Mouse (Mus musculus): ENCODE results near the gene Ccdc149.
A peak's percentile ranks its signal among the peaks of the same experiment; 100 is the strongest.

The Ccdc149 gene

GRCm38 (mm10) chr5:52470991-52471801, at the start of gene Ccdc149:
Gene Ccdc149, minus strand, starts transcription at chr5:52471521.
- DNase-seq (ENCODE audit: low read depth, low spot score) = no peak

DNA sequence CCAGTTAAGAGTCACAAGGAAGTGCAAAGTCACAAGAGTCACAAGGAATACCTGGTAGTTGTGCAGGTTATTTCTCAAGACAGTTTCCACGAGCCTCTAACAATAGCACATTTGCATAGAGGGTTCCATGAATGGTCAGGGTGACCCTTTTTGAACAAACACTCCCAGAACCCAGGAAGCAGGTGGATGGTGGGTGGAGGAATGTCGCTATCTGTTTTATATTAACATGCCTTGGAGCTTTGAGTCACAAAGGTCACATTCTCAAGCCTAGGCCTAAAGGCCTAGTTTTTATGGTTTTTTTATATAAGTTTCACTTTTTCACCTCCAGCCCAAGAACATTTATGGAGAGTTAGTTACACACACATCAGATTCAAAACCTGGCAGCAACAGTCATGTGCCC, 48.6 kb upstream of the Ccdc149 start:
- no peak for DNase-seq (ENCODE audit: low read depth, low spot score)

- DNase-seq (ENCODE audit: low read depth, low spot score) = no peak
These were observed 44.8 kb upstream of the Ccdc149 start for GRCm38 (mm10) chr5:52516072-52516476.

DNA sequence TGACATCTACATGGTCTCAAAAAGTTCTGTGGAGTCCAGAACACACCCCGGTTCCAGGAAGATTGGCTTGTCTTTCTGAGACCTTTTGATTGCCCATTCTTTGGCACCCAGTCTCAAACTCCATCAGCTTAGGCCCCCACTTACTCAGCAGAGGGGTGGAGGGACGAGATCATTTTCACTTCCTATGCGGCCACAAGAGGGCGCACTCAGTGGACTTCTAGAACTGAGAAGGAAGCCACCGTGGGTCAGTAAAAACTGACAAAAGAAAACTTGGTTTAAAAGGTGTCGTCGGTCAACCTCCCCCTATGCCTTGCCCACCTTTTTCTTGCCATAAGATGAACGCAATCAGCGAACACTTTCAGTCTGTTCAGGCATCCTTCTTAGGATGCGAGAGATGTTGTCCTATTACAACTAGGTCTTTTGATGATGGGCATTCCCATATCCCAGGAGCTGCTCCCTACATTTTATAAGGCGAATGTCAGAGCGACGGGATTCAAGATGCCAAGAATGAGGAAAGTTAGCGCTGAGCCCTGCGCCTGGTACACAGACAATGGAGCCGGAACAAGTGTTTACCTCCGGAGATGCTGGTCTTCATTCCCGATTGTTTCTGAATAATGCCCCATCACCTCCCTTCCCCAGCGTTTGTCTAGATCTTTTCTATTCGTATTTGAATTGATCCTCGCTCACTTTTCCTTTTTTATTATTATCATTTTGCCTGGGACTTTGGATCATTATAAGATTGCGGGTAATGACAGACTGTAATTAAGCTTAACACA, 44.1 kb upstream of the Ccdc149 start:
- DNase-seq (ENCODE audit: low read depth, low spot score) = peak; percentile 43

- no peak for DNase-seq (ENCODE audit: low read depth, low spot score)
These were observed 39.8 kb upstream of the Ccdc149 start for GRCm38 (mm10) chr5:52511089-52511488.

- no peak for DNase-seq (ENCODE audit: low read depth, low spot score)
These were observed 38.1 kb upstream of the Ccdc149 start for GRCm38 (mm10) chr5:52509416-52509815.

GRCm38 (mm10) chr5:52504666-52505065, 33.3 kb upstream of the Ccdc149 start:
- DNase-seq (ENCODE audit: low read depth, low spot score) = no peak

- DNase-seq (ENCODE audit: low read depth, low spot score) = no peak
These were observed 32.8 kb upstream of the Ccdc149 start for GRCm38 (mm10) chr5:52504148-52504547.

DNA sequence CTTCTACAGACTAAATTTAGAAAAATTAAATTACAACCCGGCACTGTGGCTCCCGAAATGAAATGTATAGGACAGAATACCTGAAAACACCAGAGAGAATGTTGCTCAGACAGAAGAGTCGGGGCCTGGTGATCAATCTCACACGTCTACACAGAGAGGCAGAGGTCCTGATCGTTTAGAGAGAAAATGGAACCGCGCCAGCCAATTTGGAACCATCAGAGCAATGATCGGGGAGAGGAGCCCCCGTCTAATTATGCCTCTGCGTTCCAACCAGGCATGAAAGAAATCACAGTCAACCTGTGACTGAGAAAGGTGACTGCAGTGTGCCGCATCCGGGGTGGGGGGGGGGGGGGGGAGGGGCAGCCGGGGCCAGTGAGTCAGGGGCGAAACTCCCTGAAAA, 24.4 kb upstream of the Ccdc149 start:
- no peak for DNase-seq (ENCODE audit: low read depth, low spot score)

DNA sequence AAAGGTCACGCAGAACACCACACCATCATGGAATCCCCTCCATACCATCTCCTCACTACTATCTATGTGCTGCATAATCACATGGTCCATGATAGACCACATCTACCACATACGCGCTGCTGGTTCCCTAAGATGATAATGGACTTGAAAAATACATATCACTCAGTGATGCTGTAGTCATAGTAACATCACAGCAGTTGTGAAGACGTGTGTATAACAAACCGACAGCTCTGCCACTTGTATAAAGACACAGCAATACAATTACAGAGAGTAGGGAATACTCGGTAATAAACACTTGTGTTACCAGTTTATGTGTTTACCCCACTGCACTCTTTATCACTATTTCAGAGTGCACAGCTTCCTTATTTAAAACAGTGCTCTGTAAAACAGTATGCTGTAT, 20.2 kb upstream of the Ccdc149 start:
- DNase-seq (ENCODE audit: low read depth, low spot score) = no peak

- no peak for DNase-seq (ENCODE audit: low read depth, low spot score)
These were observed 16.5 kb upstream of the Ccdc149 start for GRCm38 (mm10) chr5:52487559-52488430.

- no peak for DNase-seq (ENCODE audit: low read depth, low spot score)
These were observed 5.5 kb upstream of the Ccdc149 start for GRCm38 (mm10) chr5:52476826-52477225.

DNA sequence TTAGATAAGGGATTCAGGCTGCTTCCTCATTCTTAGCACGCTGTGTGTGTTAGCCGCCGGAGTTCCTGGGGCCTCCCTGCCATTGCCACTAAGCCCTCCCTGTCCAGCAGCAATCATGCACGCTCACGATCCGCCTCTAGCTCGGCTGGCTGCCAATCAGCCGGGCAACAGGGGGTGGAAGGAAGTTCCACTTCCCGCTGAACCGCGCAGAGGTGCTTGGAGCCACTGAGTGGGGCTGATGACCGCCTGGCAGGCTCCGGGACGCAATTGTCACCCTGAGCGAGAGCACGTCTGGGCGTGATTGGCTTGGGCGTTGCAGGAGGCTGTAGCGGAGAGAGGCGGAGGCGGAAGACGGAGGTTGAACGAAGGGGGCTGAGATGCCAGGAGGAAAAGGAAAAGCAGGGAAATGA, 5.0 kb upstream of the Ccdc149 start:
- DNase-seq (ENCODE audit: low read depth, low spot score) = no peak

GRCm38 (mm10) chr5:52473988-52474387, 2.7 kb upstream of the Ccdc149 start:
- no peak for DNase-seq (ENCODE audit: low read depth, low spot score)

- no peak for DNase-seq (ENCODE audit: low read depth, low spot score)
These were observed 770 bp downstream of the Ccdc149 start for GRCm38 (mm10) chr5:52470551-52470950.

- DNase-seq (ENCODE audit: low read depth, low spot score) = no peak
These were observed 3.5 kb downstream of the Ccdc149 start for GRCm38 (mm10) chr5:52467841-52468240.

GRCm38 (mm10) chr5:52462447-52462846, 8.9 kb downstream of the Ccdc149 start:
- no peak for DNase-seq (ENCODE audit: low read depth, low spot score)

GRCm38 (mm10) chr5:52461434-52462124, 9.7 kb downstream of the Ccdc149 start:
- DNase-seq (ENCODE audit: low read depth, low spot score) = no peak

DNA sequence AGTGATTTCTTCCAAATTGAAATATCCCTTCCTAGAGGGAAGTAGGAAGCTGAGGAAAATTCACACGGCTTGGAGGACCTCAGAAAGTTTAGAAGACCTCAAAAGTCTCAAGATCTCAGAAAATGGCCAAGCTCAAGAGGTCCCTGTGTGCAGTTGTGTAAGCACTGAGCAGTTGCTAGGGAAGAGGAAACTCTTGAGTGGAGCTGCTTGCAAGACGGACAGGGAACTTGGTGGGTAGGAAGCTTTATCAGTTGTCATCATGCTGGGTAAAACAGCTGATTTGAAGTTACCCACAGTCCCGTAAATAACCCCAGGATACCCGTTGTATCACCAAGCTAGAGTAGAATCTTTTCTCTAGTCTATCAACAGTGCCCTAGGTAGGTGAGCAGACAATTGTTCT, 12.0 kb downstream of the Ccdc149 start:
- no peak for DNase-seq (ENCODE audit: low read depth, low spot score)

GRCm38 (mm10) chr5:52457154-52457553, 14.2 kb downstream of the Ccdc149 start:
- no peak for DNase-seq (ENCODE audit: low read depth, low spot score)

- DNase-seq (ENCODE audit: low read depth, low spot score) = no peak
These were observed 20.5 kb downstream of the Ccdc149 start for GRCm38 (mm10) chr5:52450821-52451220.
